Mouse (Mus musculus): ENCODE measurements at regions not wholly inside any gene's neighbourhood (a gene's known extent, or its start where the extent isn't known, plus 50 kb on each side); places are given as distances from the start of the nearest gene placed in this dataset.

GRCm38 (mm10) chr1:177637061-177637460 lies 92.6 kb upstream of the 1700016C15Rik start:
- no peak overlapping the region for H3K9ac ChIP-seq (ENCODE audit: insufficient read depth, low read depth)
- H3K27me3 ChIP-seq (replicated peaks): no peaks in the 10 kb centered on the region
- DNase-seq (ENCODE audit: extremely low read depth): no peak
- H3K27ac ChIP-seq (ENCODE audit: insufficient read depth, low read depth): no peak overlapping the region
- in situ Hi-C loops (cut with MboI; ENCODE audit: low pct_ligation_motif_present, low pct_unique_long_range_greater_than_20kb, low sequenced_read_pairs): no loop called here
- H3K79me2 ChIP-seq (replicated peaks; ENCODE audit: control insufficient read depth, extremely low read depth, insufficient read depth, poor library complexity, severe bottlenecking): no peaks in the 10 kb centered on the region
- H3K4me2 ChIP-seq (ENCODE audit: insufficient read depth, low read depth, poor library complexity, severe bottlenecking): no peak overlapping the region
- H3K4me1 ChIP-seq (ENCODE audit: control insufficient read depth in 1 of 2, insufficient read depth in 2 of 2): peaks cover 8 to 33% of the 10 kb centered on the region in 2 experiments
- dilution Hi-C loops (cut with MboI; ENCODE audit: extremely low pct_ligation_motif_present, extremely low pct_unique_long_range_greater_than_20kb, low sequenced_read_pairs): no loop called here
- TF ChIP-seq ELF1 (IDR thresholded peaks at IDR 0.05; ENCODE audit: low read depth, low read length) (no peak), HCFC1 (IDR thresholded peaks at IDR 0.05; ENCODE audit: low read depth, low read length) (no peak), RAD21 (IDR thresholded peaks at IDR 0.05; ENCODE audit: low read depth, low read length) (no peak), RCOR1 (conservative IDR thresholded peaks at IDR 0.05; ENCODE audit: low read depth, low read length) (no peak), IRF4 (IDR thresholded peaks at IDR 0.05; ENCODE audit: low read depth, low read length) (no peak), ZMIZ1 (IDR thresholded peaks at IDR 0.05; ENCODE audit: low read depth, low read length) (no peak), USF2 (conservative IDR thresholded peaks at IDR 0.05; ENCODE audit: low read depth, low read length) (no peak), POLR2AphosphoS2 (IDR thresholded peaks at IDR 0.05; ENCODE audit: low read depth, low read length) (no peak), MAX (IDR thresholded peaks at IDR 0.05; ENCODE audit: low read length) (no peak), JUND (conservative IDR thresholded peaks at IDR 0.05; ENCODE audit: low read depth, low read length) (no peak), EP300 (IDR thresholded peaks at IDR 0.05; ENCODE audit: low read length) (no peak), UBTF (IDR thresholded peaks at IDR 0.05; ENCODE audit: low read depth, low read length) (no peak), JUN (IDR thresholded peaks at IDR 0.05; ENCODE audit: insufficient read depth, low read depth, low read length) (no peak), CTCF (conservative IDR thresholded peaks at IDR 0.05 in 1 of 2, IDR thresholded peaks at IDR 0.05 in 1 of 2; ENCODE audit: low read depth in 2 of 2, low read length in 2 of 2) (no peak), ETS1 (conservative IDR thresholded peaks at IDR 0.05; ENCODE audit: low read depth, low read length) (no peak), TBP (conservative IDR thresholded peaks at IDR 0.05; ENCODE audit: low read depth, low read length) (no peak)
- no peaks in the 10 kb centered on the region for H3K36me3 ChIP-seq (replicated peaks in 1 of 2; ENCODE audit: control insufficient read depth in 1 of 2, insufficient read depth in 1 of 2, low read length in 1 of 2)
- H3K4me3 ChIP-seq (replicated peaks in 1 of 3; ENCODE audit: low read depth in 2 of 3, low read length in 2 of 3, poor library complexity in 1 of 3): no peak overlapping the region
- no peaks in the 10 kb centered on the region for H3K9me3 ChIP-seq (replicated peaks; ENCODE audit: low read length)

GRCm38 (mm10) chr1:177638381-177638780 lies 91.2 kb upstream of the 1700016C15Rik start:
- Histone ChIP-seq H3K4me1 (ENCODE audit: control insufficient read depth in 1 of 2, insufficient read depth in 2 of 2) (peaks cover 8 to 39% of the 10 kb centered on the region in 2 experiments), H3K27me3 (replicated peaks) (no peaks in the 10 kb centered on the region), H3K27ac (ENCODE audit: insufficient read depth, low read depth) (no peak overlapping the region), H3K4me3 (replicated peaks in 1 of 3; ENCODE audit: low read depth in 2 of 3, low read length in 2 of 3, poor library complexity in 1 of 3) (no peak overlapping the region), H3K36me3 (replicated peaks in 1 of 2; ENCODE audit: control insufficient read depth in 1 of 2, insufficient read depth in 1 of 2, low read length in 1 of 2) (no peaks in the 10 kb centered on the region), H3K4me2 (ENCODE audit: insufficient read depth, low read depth, poor library complexity, severe bottlenecking) (no peak overlapping the region), H3K79me2 (replicated peaks; ENCODE audit: control insufficient read depth, extremely low read depth, insufficient read depth, poor library complexity, severe bottlenecking) (no peaks in the 10 kb centered on the region), H3K9me3 (replicated peaks; ENCODE audit: low read length) (no peaks in the 10 kb centered on the region), H3K9ac (ENCODE audit: insufficient read depth, low read depth) (no peak overlapping the region)
- no peak for DNase-seq (ENCODE audit: extremely low read depth)
- TF ChIP-seq PAX5 (IDR thresholded peaks at IDR 0.05; ENCODE audit: low read length): no peak
- TF ChIP-seq CHD1 (IDR thresholded peaks at IDR 0.05; ENCODE audit: low read depth, low read length): no peak
- dilution Hi-C loops (cut with MboI; ENCODE audit: extremely low pct_ligation_motif_present, extremely low pct_unique_long_range_greater_than_20kb, low sequenced_read_pairs): no loop called here
- in situ Hi-C loops (cut with MboI; ENCODE audit: low pct_ligation_motif_present, low pct_unique_long_range_greater_than_20kb, low sequenced_read_pairs): no loop called here

All from CH12.LX (cell line).